8 mouse cellular contexts compared by ENCODE assay signal in the genomic region with DNA sequence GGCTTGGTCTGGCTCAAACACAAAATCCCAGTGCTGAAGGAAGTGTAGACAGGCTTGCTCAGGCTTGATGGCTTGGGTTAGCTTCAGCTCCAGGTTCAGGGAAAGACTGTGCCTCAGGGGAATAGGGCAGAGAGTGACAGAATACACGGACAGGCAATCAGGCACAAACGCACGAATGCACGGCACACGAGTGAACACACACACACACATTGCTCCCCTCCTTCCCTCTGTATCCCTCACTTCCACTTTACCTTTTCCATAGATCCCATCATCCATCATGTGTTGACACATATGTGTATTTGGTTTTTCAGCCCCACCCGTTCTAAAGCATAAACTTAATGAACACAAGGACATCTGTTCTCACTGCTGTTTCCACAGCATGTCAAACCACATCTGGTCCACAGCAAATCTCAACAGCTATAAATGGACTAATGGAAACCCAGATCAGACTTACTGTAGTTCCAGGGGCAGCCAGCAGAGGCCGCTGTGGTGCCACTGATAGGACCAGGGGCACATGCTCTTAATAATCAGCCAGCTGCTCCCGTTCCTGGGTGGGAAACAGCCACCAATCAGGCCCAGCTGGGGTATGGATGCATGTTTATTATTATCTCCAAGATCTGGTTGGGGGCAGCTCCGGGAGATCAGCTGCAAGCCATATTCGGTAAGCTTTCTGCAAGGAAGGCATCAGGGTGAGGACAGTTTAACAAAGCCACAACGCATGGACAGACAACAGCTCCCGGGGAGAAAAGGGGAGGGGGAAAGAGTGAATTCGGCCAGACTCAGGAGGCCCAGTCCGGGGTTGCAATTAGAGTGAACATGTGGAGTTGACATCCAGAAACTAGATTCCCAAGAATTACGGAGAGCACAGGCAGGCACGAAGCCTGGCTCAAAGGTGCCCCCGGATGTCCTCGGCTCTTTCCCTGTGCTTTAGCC. TPM values are rescaled to one million over a fixed set of nuclear protein-coding genes. Genes with fewer than 3 reads are reported as not detected.
DNase-seq lines count a peak whose midpoint lies in the region; ATAC-seq lines count a peak whose summit lies in the region.

No protein-coding gene starts in this region.

- H3K27me3 ChIP-seq in hindbrain, embryonic 15.5 days, result no peaks in the 10 kb centered on the region

- no peaks in the 10 kb centered on the region for H3K36me3 ChIP-seq in hindbrain, embryonic 15.5 days

- H3K4me3 ChIP-seq in hindbrain, embryonic 15.5 days, result no peak overlapping the region

- no peak overlapping the region for H3K27ac ChIP-seq in hindbrain, embryonic 15.5 days (replicated peaks)

- peaks cover 26% of the 10 kb centered on the region for H3K4me1 ChIP-seq in hindbrain, embryonic 15.5 days (replicated peaks)

- no peak overlapping the region for H3K9ac ChIP-seq in hindbrain, embryonic 15.5 days

- H3K9me3 ChIP-seq in hindbrain, embryonic 15.5 days, result no peaks in the 10 kb centered on the region

- peak; percentile 93 for DNase-seq in NIH3T3 (ENCODE audit: low read depth)
- DNase-seq in cerebellum, postnatal 25 days, result peak; percentile 79 to 87
- DNase-seq in frontal cortex, postnatal 36 days (ENCODE audit: low spot score in 2 of 2), result peak; percentile 79 to 84
- peak; percentile 77 to 80 for DNase-seq in layer of hippocampus, postnatal 36 days
- peak; percentile 88 for DNase-seq in lung, postnatal 36 days
- peak; percentile 79 for DNase-seq in retina, postnatal 7 days (ENCODE audit: low read depth, low spot score)
- DNase-seq in urinary bladder, adult 18-20 months (ENCODE audit: low spot score in 2 of 2), result peak; percentile 44 to 75

- WGBS in hindbrain, embryonic 15.5 days, result 17% methylated on average over 18 of the region's 18 CpGs

- ATAC-seq in hindbrain, embryonic 15.5 days (ENCODE audit: low FRiP score, low read depth), result peak; percentile 62

- peak overlapping the region; percentile 35 for H3K4me2 ChIP-seq in hindbrain, embryonic 15.5 days

RNA-seq across cellular contexts. Expression of gene Mfap3, which starts 30.4 kb away (rescaled TPM):
- 56.5 and 59.5 TPM in 2 replicates for polyA plus RNA-seq in hindbrain, embryonic 15.5 days (2015; fragmentation: Nextera tagmentation; extraction: Ambion mirVana)
- total RNA-seq in layer of hippocampus, postnatal 36 days (2021), result 10 to 100 TPM; 28.7 to 34.8 TPM

RNA-seq across cellular contexts. Expression of gene Fam114a2, which starts 30.5 kb away (rescaled TPM):
- 76.4 and 77.4 TPM in 2 replicates for polyA plus RNA-seq in hindbrain, embryonic 15.5 days (2015; fragmentation: Nextera tagmentation; extraction: Ambion mirVana)
- 10 to 100 TPM; 34.9 to 39.9 TPM for total RNA-seq in layer of hippocampus, postnatal 36 days (2021)
